Mouse (Mus musculus) lung, postnatal 25 days (tissue): Measurements from ENCODE around the gene Abraxas1.
A peak's percentile ranks its signal among the peaks of the same experiment; 100 is the strongest.

Experiments used
- DNase-seq: peaks from one replicate; pipeline ENCODE4 v3.0.0; 2022; ENCODE audit warnings: low spot score

Gene Abraxas1

GRCm38 (mm10) chr5:100822826-100823225, 2.1 kb upstream of the Abraxas1 start:
- no peak for DNase-seq

DNA sequence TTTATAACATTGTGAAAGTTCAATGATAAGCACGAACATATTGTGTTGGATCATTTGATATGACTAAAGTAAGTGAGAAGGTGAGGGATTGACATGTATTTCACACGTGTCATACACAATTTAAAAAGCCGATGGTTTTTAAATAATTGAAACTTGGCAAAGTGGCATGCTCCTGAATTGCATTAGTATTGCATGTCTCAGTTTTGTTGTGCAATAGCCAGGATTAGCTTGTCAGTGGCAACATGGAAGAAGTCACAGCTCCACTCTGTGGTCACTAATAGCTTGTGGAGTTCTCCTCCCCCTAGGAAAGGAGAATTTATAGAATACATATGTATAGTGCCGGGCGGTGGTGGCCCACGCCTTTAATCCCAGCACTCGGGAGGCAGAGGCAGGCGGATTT, 610 bp upstream of the Abraxas1 start:
- no peak for DNase-seq

- peak; percentile 8 for DNase-seq
These were observed 941 bp downstream of the Abraxas1 start for GRCm38 (mm10) chr5:100819568-100820480.

- DNase-seq, result no peak
These were observed 2.4 kb downstream of the Abraxas1 start for GRCm38 (mm10) chr5:100818341-100818740.

DNA sequence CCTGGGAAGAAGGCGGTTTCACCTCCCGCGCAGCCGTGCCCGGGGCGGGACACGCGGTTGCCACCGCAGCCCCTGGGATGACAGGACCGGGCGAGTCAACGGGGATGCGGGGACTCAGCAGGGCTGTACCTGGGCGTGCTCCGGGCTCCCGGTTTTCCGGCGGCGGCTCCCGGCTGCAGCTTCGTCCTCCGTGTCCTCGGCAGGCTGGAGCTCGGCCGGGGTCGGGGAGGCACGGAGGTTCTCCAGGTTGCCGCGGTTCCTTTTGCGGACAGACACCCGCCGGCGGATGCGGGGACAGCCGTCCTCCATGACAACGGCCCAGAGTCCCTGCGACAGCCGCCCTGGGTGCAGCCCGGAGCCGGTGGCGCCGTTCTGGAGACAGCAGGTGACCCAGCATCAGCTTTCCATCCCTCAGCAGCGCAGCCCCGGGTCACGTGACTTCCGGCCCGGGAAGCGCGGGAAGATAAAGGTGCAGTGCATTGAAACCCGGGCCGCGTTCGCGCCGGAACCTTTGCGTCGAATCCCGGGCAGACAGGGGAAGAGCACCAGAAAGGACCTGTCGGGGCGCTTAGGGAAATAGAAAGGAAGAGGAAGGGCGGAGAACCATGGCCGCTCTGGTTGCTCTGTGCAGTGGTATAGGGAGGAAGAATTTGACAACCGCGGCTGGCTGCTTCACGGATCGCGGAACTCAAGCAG, 22.5 kb downstream of the Abraxas1 start, which contains the start of the genes Helq and Mrps18c:
TSS of gene Helq (minus strand) at position 434 of the 696 bp plus-strand sequence.
TSS of gene Mrps18c (plus strand) at position 463 of the 696 bp plus-strand sequence.
- DNase-seq, result peak; percentile 88

- DNase-seq, result no peak
These were observed 26.7 kb downstream of the Abraxas1 start for GRCm38 (mm10) chr5:100794084-100794483.

DNA sequence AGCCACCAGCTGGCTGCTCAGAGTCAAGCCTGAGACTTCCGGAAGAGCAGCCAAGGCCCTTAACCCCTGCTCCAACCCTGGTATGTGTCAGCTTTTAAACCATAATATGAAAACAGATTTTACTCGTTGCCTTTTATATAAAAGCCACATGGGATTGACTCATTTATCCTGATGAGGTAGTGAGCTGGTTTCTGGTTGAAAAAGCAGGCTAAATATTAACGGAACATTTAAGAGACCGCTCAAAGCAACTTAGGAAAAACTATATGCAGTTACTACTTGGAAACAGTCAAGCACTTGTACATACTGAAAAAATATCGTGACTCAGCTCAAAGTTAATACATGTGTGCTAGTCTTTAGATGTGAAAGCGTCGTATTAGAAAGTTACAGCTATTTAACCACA, 28.5 kb downstream of the Abraxas1 start:
- DNase-seq, result no peak

DNA sequence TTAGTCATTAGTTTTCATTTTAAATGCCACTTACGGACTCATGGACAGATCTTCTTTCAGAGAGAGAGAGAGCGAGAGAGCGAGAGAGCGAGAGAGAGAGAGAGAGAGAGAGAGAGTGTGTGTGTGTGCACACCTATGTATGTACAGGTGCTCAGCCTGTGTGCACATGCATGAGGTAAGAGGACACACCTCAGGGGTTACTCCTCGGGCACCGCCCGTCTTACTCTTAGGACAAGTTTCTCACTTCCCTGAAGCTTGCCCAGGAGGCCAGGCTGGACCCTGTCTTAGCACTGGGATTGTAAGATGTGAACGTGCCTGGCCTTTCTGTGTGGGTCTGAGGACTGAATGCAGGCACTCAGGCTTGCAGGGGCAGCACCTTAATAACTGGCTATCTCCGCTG, 33.2 kb downstream of the Abraxas1 start:
- DNase-seq, result no peak

GRCm38 (mm10) chr5:100779002-100779401, 41.8 kb downstream of the Abraxas1 start:
- DNase-seq, result no peak

DNA sequence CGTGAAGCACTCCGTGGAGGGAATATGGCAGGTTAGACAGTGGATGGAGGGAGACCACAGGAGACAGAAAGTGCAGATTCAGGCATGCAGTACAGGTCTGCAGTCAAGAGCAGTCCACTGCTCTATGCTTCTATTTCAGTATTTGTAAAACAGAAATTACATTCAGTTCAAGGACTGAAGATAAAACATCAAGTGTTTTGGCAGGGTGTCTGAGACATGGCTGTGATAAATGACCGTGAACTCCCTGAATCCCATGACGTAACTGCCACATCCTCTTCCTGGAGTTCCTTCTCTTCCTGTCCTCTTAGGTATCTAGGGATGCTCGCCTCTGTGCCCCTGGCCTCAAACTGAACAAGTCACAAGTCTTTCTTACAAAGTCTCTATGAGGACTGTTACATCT, 43.9 kb downstream of the Abraxas1 start:
- no peak for DNase-seq

DNA sequence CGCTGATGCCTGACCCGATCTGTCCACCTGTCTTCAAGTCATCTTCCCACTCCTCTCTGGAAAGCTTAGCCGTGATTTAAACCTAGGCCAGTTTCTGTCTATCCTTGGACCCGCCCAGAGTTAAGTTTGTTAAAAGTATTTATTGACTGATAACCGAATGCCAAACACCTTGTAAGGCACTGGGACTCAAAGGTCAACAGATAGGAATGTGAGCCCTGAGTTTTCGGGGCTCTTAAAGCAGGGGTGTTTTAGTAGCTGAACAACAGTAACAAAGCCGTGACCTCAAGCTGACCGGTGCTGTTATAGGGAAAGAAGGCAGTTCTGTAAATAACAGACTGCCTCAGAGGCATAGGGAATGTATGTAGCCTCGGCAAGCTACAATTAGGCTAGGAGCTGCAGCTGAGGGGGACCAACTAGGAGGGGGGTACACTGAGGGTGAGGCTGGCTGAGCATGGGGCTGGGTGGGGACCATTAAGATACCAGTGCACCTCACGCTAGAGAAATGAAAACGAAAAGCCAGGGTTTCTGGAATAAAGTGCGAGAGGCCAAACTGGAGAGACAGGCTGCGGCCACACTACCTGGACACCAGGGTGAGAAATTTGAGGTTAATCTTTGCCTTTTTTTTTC, 44.9 kb downstream of the Abraxas1 start:
- DNase-seq, result no peak

GRCm38 (mm10) chr5:100771575-100771974, 49.2 kb downstream of the Abraxas1 start:
- no peak for DNase-seq

- DNase-seq, result no peak
These were observed 54.7 kb downstream of the Abraxas1 start for GRCm38 (mm10) chr5:100766026-100766425.

- no peak for DNase-seq
These were observed 59.0 kb downstream of the Abraxas1 start for GRCm38 (mm10) chr5:100761736-100762135.

DNA sequence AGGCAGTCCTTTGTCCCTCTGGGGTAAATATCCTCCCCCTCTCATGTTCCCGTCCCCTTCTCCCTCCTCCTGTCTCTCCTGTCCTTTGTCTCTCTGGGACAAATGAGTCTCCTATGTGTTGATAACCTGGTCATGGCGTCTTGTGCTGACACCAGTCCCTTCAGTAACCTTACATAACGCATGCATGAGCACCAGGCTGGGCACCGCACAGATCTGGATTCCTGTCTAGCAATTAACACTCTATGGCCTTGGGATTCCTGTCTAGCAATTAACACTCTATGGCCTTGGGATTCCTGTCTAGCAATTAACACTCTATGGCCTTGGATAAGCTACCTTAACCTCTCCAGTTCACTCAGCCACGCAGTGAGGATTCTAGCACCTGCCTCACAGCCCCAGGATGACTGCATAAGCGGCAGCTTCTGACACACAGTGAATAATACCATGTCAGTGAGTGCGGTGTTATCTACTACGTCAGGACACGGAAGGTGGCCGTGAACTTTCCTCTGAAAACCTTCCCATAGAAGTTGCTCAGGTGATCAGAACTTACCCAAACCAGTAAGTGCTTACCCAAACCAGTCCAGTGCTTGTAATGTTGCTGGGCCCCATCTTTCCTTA, 60.6 kb downstream of the Abraxas1 start:
- DNase-seq, result no peak

GRCm38 (mm10) chr5:100758121-100758520, 62.6 kb downstream of the Abraxas1 start:
- DNase-seq, result no peak
